Mouse (Mus musculus) stomach, postnatal 0 days (tissue): ENCODE data around the gene Armc7.

Experiments used
- CTCF ChIP-seq: IDR thresholded peaks from 2 replicates; pipeline ENCODE4 v1.5.1; 2016; ENCODE audit warnings: antibody characterized with exemption, low read depth, mild to moderate bottlenecking, moderate library complexity
- EP300 ChIP-seq: optimal IDR thresholded peaks from 2 replicates; pipeline ENCODE3; 2016; ENCODE audit warnings: antibody characterized with exemption

GRCm38 (mm10) chr11:115506586-115506985 lies 31.1 kb downstream of the Armc7 start:
- TF ChIP-seq EP300 (no peak), CTCF (no peak)
